Mouse (Mus musculus) adrenal gland, adult (tissue): ENCODE data around the gene Gm49601.

Experiments used
- DNase-seq, 2 experiments: peaks; one replicate each; pipeline ENCODE4 v3.0.0; 2022 to 2023; ENCODE audit warnings: low spot score in 1 of 2; ENCODE audit not compliant: inconsistent age in 2 of 2

Gene Gm49601

DNA sequence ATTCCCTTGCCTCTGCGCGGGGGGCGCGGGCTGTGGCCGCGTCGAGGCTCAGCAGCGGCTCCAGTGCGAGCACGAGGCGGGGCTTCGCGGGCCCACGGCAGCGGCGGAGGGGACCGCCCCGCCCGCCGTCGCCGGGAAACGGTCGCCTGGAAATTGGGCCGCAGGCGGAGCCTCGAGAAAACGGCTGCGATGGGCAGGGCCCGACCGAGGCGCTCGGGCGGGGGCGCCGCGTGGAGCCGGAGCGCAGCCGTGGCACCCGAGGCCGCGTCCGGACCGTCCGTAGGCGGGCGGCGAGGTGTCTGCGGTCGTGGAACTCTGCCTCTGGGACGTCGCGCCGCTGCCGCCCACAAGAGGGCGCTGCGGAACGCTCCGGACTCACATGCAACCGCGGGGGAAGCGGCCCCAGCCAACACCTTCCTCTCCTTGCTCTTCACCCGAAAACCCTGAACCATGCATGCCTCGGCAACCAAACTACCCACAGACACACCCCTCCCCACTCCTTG, at the start of gene Gm49601:
TSS of gene Gm49601 (minus strand) at position 52 of the 503 bp plus-strand sequence.
- peak; percentile 88 to 94 for DNase-seq

- DNase-seq = no peak
These were observed 46.8 kb upstream of the Gm49601 start for GRCm38 (mm10) chr16:18673005-18673404.

- DNase-seq = no peak
These were observed 45.8 kb upstream of the Gm49601 start for GRCm38 (mm10) chr16:18672027-18672426.

GRCm38 (mm10) chr16:18669914-18670313, 43.7 kb upstream of the Gm49601 start:
- DNase-seq = no peak

GRCm38 (mm10) chr16:18658597-18658996, 32.4 kb upstream of the Gm49601 start:
- no peak for DNase-seq

GRCm38 (mm10) chr16:18655372-18656098, 29.3 kb upstream of the Gm49601 start:
- DNase-seq = no peak

- no peak for DNase-seq
These were observed 27.3 kb upstream of the Gm49601 start for GRCm38 (mm10) chr16:18653290-18654160.

GRCm38 (mm10) chr16:18649126-18649525, 22.9 kb upstream of the Gm49601 start:
- DNase-seq = no peak

GRCm38 (mm10) chr16:18645329-18645728, 19.1 kb upstream of the Gm49601 start:
- no peak for DNase-seq

GRCm38 (mm10) chr16:18644485-18644884, 18.3 kb upstream of the Gm49601 start:
- DNase-seq = no peak

GRCm38 (mm10) chr16:18643406-18643998, 17.3 kb upstream of the Gm49601 start:
- no peak for DNase-seq

DNA sequence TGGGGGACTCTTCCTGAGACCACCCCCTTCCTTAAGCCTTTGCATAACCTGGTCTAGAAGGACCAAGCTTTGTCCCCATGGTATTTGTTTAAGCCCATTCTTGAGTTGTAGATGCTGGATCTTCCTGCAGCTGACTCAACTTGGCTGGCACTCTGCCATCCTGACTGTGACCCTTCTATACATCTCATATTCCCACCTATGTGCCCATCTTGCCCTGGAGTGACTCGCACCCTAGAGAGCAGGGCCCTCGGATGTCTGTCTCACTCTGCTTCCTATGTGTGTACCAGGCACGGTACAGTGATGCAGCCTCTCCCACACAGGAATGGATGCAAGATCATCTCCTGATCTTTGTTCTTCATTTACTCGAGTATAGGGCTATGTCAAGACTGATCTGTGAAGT, 16.7 kb upstream of the Gm49601 start:
- no peak for DNase-seq

DNA sequence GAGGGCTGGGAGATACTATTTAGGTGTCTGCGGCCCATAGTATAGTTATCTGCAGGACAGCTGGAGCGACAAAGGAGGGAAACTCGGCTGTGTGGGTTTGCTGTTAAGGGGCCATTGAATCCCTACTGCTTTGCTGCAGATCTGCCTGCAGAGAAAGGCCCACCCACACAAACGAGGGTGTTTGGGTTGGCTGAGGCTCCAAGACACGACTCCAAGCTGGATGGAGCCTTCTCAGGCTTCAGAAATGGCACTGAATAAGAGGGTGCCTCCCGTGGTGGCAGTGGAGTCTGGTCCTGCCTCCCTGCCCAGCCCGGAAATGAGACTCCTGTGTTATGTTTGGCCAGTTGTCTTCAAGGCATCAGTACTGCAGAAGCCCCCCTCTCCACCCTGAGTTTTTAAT, 16.1 kb upstream of the Gm49601 start:
- no peak for DNase-seq

GRCm38 (mm10) chr16:18639382-18639929, 13.2 kb upstream of the Gm49601 start:
- DNase-seq = no peak

DNA sequence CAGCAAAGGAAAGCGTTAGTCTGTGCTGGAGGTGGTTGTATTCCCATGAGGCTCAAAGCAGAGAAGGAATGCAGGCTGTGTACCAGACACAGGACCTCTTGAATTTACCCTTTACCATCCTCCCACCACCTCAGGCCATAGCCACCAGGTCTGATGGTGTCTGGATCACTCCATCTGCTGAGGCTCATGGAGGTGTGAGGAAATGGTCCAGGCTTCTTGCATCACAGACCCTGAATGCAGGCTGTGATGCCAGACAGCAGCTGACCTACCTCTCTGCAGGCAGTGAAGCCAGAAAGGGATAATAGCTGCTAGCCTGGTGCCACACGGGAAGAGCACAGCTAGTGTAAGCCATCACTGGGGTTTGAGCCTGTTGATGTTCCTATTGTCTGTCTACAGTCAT, 12.2 kb upstream of the Gm49601 start:
- no peak for DNase-seq

GRCm38 (mm10) chr16:18636804-18637203, 10.6 kb upstream of the Gm49601 start:
- no peak for DNase-seq

- no peak for DNase-seq
These were observed 10.2 kb upstream of the Gm49601 start for GRCm38 (mm10) chr16:18636401-18636800.

DNA sequence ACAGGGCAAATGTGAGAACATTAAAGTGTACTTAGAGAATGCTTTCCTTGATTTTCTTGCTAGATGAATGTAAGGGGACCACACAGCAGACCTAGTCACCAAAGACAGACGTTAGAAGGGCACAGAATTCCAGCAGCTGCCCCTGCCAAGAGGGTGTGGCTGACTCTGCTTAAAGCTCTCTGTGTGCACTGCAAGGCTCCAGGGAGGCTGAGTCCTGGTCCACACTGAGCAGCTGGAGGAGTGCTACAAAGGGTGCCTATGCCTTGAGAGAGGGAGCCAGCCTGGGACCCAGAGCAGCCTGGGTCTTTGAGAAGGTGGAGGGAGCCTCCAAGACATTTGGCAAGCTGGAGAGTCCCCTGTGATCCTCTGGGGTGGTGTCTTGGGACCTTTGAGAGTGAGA, 7.1 kb upstream of the Gm49601 start:
- DNase-seq = no peak

DNA sequence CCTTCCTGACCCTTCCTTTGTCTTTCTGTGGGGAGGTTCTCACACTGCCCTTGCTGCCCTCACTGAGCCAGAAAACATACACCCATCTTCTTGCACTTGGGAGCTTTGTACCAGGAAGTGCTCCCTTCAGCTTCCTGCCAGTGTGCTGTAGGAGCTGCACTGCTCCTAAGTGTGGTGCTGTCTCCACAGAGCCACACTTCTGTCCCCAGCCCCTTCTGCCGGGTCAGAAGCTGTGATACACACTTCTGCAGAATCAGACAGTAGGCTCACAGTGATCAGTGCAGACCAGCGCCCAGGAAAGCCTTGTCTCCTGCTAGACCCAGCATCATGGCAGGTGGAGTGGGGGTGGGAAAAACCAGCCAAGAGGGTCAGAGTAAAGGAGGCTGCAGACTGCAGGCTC, 6.6 kb upstream of the Gm49601 start:
- no peak for DNase-seq

DNA sequence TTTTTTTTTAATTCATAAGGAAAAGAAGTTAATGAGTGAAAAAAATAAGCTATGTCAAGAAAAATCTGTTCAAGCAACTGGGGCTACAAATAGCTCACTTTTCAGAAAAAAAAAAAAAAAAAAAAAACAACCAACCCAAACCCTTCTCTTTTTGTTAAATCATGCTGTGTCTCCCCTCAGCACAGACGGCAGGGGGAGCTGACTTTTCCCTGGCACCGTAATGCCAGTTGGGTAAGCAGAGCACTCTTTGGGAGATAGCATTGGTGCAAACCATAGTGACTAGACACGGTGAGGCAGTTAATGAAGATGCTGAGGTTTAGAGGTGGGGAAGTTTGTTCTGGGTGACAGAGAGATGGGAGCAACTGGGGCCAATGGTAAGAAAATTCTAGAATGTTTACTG, 5.8 kb upstream of the Gm49601 start:
- no peak for DNase-seq

- DNase-seq = no peak
These were observed 4.9 kb upstream of the Gm49601 start for GRCm38 (mm10) chr16:18631141-18631540.
